Mouse (Mus musculus) urinary bladder, postnatal 25 days (tissue): ENCODE data around the gene Gm49403.
"Not testable (repeated sequence)": the region's sequence is repeated elsewhere in the genome, so short reads cannot be mapped to it uniquely, and the experiment has no call there.

Source experiments
- DNase-seq: peaks from one replicate; pipeline ENCODE4 v3.0.0; 2022; ENCODE audit warnings: low spot score

The Gm49403 gene

DNA sequence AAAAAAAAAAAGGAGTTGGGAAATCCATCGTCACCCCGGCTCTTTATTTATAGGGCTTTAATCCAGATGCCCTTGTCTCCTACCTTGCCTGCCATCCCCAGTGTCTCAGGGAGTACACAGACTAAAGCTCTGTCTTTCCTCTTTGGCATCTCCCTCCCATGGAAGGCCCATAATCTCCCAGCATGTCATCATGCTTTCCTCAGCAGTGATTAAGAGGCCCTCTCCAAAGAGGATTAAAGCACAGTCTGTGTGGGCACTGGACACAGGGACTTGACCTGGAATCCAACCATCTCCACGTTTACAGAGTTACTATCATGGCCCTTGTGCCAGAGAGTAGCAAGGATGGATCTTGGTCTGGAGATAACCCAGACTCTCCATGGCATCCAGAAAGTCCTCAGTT lies at the start of gene Gm49403, which contains the start of gene Lbhd1:
Gene Gm49403, plus strand, starts transcription at position 315 of the 400 bp plus-strand sequence.
Gene Lbhd1, plus strand, starts transcription at position 117 of the 400 bp plus-strand sequence.
- DNase-seq, result no peak

DNA sequence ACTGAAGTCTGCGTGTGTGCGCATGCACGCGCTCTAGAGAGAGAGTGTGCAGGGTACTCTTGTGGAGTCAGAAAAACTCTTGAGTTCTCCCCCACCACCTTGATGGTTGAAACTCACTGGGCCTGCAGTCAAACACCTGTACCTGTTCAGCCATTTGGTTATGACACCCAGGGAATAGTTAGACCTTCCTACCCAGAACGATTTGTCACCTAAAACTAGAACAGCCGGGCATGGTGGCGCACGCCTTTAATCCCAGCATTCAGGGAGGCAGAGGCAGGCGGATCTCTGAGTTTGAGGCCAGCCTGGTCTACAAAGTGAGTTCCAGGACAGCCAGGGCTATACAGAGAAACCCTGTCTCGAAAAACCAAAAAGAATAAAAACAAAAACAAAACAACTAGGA lies 47.4 kb upstream of the Gm49403 start:
- not testable (repeated sequence) for DNase-seq

DNA sequence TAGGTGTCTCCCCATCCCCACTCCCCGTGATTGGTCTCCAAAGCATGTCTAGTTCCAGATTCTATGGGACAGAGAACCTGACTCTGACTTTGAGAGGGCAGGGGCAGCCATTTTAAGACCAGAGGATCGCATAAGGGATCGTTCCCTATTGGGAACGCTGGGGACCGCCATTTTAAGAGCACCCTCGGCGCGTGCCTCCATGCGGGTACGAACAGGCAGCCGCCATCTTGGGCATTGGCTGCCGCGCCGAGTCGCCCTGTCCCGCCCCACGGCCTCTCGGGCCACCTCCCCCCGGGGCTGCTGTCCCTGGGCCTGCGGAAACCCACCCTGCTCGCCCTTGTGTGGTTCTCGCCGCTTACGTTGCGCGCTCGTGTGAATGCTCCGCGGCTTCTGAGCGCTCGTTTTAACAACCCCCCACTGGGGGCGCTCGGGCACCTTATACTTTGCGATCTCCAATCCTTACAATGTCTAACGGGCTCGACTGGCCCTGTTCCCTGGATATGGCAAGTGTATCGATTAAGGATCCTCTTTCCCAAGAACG lies 46.4 kb upstream of the Gm49403 start, which contains the start of gene Bscl2:
Gene Bscl2, plus strand, starts transcription at position 217 of the 541 bp plus-strand sequence.
- DNase-seq, result peak; percentile 67

DNA sequence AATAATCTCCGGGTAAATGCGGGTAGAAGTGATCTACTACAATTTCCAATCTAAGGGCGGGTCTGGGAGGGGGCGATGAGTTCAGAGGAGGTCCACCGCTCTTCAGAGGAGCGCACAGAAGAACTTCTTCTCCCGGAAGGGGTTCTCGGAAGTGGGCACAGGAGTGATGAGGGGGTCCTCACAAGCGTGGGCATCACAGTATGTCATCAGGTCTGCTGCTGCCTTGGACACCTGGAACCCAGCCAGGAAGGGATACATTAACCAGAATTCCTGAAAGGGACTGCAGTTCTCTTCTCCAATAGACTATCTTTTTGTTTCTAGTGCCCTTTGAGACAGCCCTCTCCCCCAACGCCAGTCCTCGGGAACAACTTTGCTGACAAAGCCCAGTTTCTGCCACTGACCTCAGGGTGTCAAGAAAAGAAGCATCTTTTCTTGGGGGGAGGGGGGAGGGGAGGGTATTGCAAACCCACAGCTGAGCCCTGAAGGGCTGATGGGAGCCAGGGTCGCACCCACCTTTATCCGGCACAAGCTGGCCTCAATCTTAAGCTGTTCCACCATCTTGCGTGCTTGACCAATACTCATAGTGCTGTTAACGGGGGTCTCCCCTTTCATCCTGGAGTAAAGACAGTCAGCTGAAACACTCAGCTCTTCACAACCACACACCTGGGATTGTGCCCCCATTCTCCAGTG lies 45.5 kb upstream of the Gm49403 start:
- peak; percentile 36 for DNase-seq

DNA sequence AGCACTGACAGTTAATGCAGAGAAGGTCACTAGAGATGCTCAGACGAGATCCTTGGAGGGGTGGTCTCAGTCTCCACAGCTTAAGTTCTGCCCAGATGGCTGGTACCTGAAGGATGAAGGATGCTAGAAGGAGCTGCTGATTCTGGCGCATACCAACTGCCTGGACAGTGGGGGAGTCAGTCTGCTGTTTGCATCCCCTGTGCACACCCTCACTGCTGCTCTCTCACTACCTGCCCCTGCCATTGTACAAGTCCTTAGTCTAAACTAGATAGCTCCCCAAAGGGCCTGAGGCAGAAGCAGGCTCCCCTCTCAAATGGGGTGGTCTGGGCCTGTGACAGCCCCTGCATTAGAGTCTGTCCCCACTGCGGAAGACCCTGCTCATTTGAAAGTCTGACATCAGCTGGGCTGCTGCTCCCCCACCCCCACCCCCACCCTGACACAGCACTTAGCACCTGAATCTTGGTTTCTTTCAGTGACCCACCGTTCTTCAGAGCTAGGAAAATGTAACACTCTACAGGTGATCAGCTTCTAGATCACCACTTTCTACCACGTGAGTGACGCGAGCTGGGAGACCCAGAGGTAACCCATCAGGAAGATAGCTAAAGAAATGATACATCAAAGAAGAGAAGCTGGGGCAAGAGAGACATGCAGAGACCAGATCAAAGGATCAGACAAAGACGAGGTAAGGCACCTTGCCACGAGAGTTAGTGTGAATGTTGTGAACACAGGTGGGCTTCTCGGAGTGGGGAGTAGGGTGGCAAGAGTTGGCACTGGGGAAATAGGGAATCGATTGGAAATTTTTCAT lies 44.4 kb upstream of the Gm49403 start, which contains the start of gene Gng3:
Gene Gng3, minus strand, starts transcription at position 92 of the 805 bp plus-strand sequence.
- DNase-seq, result no peak

DNA sequence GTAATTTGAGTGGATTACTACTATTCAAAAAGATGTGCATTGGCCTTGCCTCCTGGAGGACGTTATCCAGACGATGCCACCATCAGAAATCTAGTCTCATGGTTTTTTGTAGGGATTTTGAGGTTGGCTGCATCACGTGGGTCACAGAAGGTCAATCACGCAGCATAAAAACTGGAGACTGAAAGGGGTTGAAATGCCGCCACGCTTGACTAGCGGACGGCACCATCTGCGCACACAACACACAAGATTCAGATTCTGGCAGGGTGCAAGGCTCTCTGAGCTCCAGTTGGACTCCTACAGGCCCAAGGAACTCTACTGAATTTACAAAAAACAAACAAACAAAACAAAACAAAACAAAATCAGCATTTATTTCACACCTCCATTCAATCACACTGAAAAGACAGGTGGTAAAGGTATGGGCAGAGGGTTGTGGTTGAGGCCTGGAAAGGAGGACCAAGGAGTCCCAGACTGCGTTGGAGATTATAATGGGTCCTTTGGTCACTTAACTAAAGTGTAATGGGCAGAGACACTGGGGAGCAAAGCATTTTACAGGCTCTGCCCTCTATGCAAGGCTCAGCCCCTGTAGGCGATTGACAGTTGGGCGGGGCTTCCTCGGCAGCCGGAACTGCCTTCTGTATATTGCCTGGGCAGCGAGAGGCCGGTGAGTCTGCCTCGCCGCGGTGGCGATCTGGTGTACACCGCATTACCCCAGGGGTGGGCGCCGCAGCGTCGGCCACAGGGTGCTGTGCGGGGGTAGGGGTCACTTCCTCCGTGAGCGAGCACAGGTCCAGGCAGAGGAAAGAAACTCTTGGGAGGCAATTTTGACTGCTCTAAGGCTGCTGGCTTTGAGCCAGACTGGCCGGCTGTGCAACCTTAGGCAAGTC lies 43.6 kb upstream of the Gm49403 start:
- peak; percentile 70 for DNase-seq

DNA sequence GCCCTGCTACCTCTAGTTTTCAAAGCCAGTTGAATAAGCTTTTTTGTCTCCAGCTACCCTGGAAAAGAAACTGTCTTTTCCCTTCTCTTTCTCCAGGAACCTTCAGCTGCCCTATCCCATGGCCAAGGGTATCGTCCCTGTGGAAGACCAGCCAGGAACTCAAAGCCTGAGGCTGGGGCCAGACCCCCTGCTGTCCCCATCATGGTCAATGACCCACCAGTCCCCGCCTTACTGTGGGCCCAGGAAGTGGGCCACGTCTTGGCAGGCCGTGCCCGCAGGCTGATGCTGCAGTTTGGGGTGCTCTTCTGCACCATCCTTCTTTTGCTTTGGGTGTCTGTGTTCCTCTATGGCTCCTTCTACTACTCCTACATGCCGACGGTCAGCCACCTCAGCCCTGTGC lies 42.7 kb upstream of the Gm49403 start:
- no peak for DNase-seq

DNA sequence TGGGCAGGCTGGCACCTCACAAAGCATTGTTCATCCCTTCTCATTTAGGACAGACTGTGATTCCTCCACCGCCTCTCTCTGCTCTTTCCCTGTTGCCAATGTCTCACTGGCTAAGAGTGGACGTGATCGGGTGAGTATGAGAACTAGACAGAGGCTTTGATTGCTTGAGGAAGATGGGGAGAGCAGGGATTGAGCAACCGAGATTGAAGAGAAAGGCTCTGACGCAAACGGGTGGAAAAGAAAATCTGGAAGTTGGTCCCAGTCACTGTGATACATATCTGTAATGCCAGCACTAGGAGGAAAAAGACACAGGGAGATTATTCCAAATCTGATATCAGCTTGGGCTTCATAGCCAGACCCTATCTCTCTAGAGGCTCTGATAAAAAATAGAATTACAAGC lies 40.8 kb upstream of the Gm49403 start:
- DNase-seq, result no peak

DNA sequence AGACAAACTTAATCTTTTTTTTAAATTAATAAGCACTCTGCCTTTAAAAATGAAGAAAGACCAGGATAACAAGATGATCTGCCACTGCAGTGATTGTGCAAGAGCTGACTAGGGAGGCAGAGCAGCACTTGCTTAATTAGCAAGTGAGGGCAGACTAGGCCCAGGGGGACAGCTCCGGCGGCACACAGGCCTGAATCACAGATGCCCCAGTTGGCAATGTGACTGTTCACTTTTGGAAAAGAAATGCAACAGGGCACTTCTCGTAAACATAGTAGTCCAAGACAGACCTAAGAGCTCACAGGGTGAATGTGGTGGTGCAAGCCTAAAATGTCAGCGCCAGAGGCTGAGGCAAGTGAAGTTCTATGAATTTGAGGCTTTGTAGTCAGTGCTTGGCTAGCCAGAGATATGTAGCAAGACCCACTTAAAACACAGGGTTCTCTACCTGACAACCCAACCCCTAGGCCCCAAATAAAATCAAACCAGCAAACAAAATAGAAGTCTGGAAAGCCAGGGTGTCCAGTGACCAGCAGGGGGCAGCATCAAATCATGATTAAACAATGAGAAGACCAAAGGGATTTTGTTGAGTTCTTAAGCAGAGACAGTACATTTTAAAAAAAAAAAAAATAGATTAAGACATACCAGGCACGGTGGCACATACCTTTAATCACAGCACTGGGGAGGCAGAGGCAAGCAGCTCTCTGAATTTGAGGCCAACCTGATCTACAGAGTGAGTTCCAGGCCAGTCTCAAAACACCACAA lies 39.2 kb upstream of the Gm49403 start:
- DNase-seq, result peak; percentile 82

DNA sequence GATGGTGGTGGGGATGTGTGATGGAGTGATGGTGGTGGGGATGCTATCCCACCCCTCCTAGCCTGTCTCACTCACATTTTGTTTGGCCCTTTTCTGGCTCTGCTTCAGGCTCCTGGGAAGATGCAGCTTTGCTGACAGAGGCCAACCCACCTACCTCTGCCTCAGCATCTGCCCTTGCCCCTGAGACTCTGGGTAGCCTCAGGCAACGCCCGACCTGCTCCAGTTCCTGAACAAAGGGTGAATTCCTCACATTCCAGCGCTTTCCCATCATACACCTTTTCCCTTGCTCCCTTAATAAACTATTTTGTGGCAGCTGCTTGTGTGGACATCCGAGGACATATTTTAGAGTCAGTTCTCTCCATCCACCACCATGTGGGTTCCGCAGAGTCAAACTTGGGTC lies 35.4 kb upstream of the Gm49403 start:
- no peak for DNase-seq

DNA sequence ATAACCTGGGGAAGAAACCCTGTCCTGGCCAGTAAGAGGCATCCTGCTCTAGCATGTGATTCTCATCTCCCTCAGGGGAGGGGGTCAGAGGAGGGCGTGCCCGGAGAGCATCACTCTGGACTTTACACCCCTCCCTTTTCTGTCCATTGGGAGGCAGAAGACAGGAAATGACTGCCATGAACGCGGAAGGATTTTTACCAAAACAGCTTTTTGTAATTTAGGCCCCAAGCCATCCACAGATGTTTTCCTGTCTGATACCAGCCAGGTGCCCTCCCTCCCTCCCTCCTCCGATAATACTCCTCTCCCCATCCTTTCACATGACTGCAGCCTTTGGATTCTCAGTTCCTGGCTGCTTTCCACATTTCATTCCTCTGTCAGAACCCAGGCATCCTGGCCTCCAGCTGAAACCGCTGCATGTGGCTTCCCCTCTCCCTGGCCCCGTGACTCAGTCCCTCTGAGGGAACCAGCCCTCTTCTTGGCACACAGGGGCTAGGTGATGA lies 33.3 kb upstream of the Gm49403 start, which contains the start of gene Lrrn4cl:
Gene Lrrn4cl, plus strand, starts transcription at position 367 of the 500 bp plus-strand sequence.
- DNase-seq, result no peak

DNA sequence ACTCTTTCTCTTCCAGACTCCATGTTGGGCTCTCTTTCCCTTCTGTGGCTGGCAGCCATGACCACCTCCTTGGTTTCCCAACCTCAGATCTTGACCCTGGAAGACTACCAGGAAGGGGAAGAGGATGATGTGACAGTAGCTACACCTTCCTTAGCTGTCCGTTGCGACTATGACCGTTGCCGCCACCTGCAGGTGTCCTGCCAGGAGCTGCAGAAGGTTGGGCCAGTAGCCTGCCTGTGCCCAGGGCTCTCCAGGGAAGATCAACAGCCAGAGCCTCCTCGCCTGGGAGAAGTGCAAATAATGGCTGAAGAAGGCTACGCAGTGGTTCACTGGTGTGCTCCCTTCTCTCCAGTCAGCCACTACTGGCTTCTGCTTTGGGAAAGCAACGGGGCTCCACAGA lies 32.1 kb upstream of the Gm49403 start:
- no peak for DNase-seq

DNA sequence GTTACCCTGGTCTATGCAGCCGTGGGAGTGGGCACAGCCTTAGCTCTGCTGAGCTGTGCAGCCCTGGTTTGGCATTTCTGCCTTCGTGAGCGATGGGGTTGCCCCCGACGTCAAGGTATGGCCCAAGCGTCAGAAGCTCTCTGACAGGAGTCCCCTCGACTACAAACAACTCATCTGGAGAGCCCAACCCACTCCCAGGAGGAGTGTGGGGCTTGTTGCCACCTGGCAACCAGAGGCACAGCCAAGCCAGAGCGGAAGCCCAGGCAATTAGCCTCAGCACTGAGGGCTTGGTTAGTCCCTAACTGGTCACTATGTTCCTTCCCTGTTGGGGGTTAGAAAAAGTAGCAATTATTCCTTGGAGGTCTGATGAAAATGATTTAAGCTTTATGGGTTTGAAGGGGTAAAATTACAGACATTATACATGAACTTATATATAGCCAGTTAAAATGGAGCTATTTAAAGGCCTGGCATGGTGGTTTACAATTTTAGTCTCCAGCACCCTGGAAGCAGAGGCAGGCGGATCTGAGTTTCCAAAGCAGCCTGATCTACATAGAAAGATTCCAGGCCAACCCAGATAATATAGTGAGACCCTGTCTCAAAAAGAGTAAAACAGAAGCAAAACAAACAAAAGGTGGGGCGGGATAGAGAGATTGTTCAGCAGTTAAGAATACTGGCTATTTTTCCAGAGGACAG lies 31.3 kb upstream of the Gm49403 start:
- DNase-seq, result no peak

DNA sequence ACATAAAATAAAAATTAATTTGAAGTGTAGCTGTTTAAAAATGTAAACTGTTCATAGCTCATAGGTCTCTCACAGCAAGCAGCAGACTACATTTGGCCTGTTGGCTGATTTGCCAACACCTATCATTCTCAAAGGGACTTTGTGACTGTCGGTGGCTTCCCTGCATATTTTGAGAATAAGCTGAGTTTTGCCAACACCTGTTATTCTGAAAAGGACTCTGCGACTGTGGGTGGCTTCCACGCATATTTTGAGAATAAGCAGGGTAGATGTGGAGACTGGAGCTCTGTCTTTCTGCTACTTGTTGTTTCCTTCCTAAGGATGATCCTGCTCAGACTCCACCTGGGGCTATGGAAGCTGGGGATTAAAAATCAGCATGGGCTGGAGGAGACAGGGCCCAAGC lies 30.6 kb upstream of the Gm49403 start:
- DNase-seq, result no peak

DNA sequence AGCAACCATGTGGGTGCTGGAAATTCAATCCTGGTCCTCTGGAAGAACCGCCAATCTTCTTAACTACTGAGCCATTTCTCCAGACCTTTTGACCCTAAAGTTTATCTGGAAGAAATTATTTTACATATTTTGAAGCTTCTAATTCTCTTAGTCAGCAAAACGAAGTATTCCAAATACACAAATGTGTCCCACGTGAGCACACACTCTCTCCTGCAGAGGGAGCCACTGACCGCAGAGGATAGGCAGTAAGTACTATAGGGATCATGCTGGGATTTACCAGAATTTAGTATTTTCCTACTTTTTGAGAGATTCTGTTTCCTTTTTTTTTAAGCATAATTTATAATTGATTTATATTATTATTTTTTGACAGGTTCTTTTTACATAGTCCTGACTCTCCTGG lies 26.0 kb upstream of the Gm49403 start:
- no peak for DNase-seq

DNA sequence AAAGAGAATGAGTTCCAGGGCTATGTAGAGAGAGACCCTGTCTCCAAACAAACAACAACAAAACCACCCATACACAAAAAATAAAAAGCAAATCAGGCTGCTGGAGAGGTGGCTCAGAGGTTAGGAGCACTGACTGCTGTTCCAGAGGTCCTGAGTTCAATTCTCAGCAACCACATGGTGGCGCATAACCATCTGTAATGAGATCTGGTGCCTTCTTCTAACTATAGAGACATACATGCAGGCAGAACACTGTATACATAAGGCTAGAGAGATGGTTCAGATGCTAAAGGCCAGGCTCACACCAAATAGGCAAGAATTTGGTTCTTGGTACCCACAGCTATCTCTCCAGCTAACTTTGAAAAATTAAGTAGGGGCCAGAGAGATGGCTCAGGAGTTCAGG lies 24.7 kb upstream of the Gm49403 start:
- DNase-seq, result no peak

DNA sequence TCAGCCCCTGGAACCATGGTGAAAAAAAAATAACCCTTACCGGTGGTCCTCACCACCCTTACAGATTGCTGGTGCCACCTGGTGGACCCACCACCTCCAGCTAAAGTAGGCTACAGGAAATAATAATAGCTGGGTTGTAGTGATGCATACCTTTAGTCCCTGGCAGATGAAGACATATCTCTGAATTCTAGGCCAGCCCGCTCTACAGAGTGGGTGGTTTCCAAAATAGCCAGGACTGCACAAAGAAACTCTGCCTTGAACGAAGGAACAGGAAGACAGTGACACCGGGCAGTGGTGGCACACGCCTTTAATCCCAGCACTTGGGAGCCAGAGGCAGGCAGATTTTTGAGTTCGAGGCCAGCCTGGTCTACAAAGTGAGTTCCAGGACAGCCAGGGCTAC lies 19.5 kb upstream of the Gm49403 start:
- DNase-seq, result no peak

DNA sequence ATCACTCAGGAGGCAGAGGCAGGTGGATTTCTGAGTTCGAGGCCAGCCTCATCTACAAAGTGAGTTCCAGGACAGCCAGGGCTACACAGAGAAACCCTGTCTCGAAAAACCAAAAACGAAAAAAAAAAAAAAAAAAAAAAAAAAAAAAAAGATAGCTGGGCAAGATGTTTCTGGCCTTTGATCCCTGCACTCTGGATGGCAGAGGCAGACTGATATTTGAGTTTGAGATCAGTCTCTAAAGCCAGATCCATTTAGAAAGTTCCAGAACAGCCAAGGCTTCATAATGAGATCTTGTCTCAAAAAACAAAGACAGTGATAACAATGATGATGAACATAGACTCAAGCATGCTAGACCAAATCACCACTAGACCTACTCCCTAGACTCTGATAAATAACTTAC lies 13.3 kb upstream of the Gm49403 start:
- not testable (repeated sequence) for DNase-seq

DNA sequence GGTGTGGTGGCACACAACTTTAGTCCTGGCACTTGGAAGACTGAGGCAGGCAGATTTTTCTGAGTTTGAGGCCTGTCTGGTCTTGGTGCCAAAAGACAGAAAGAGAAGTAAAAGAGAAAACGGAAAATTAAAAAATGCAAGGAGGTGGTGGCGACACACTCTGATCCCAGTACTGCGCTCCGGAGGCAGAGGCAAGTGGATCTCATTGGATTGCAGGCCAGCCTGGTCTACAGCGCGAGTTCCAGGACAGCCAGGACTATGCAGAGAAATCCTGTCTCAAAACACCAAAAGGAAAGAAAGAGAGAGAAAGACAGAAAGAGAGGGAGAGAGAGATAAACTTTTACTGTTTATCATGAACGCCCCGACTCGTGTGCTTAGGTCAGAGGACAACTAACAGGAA lies 12.9 kb upstream of the Gm49403 start:
- DNase-seq, result no peak
